Mouse (Mus musculus): Measurements from ENCODE around the gene Antxr2.

- TF ChIP-seq CTCF (conservative IDR thresholded peaks at IDR 0.05; ENCODE audit: insufficient read depth, insufficient read length, low read depth, low read length) (no peak), POLR2A (IDR thresholded peaks at IDR 0.05; ENCODE audit: low read depth, low read length) (no peak)
Measured at GRCm38 (mm10) chr5:97857101-97857500, 173.7 kb downstream of the Antxr2 start.

All from kidney, adult 2 months (tissue).